Mouse (Mus musculus) intestine, embryonic 16.5 days (tissue): ENCODE data around the gene Sh3rf1. TPM values are rescaled to one million over a fixed set of nuclear protein-coding genes. Genes with fewer than 3 reads are reported as not detected.

ENCODE experiments used
- ATAC-seq: fragments of 200-750 bp; cut with Nextera tagmentation; 2 replicates; pipeline ENCODE4 v1.8.0; 2017; ENCODE audit warnings: moderate TSS enrichment, moderate library complexity
- H3K27ac ChIP-seq: fragments of 300-500 bp; sonication (generic); 2 replicates; pipeline ENCODE4 v1.5.1; 2014; ENCODE audit warnings: mild to moderate bottlenecking, low read length
- H3K27me3 ChIP-seq: fragments of 300-500 bp; sonication (generic); replicated peaks from 2 replicates; pipeline ENCODE4 v1.6.1; 2014; ENCODE audit warnings: low read length, control low read depth, mixed read lengths; ENCODE audit not compliant: control insufficient read depth, insufficient read depth
- H3K36me3 ChIP-seq: fragments of 300-500 bp; sonication (generic); 2 replicates; pipeline ENCODE4 v1.6.1; 2014; ENCODE audit warnings: low read length, control low read depth; ENCODE audit not compliant: control insufficient read depth, insufficient read depth
- H3K4me1 ChIP-seq: fragments of 300-500 bp; sonication (generic); 2 replicates; pipeline ENCODE4 v1.6.1; 2014; ENCODE audit warnings: low read length, control low read depth, mixed read lengths; ENCODE audit not compliant: control insufficient read depth, insufficient read depth
- H3K4me2 ChIP-seq: fragments of 300-500 bp; sonication (generic); 2 replicates; pipeline ENCODE4 v1.6.1; 2014; ENCODE audit warnings: low read depth, low read length, control low read depth
- H3K4me3 ChIP-seq: fragments of 300-500 bp; sonication (generic); 2 replicates; pipeline ENCODE4 v1.5.1; 2014; ENCODE audit warnings: mild to moderate bottlenecking, low read length
- H3K9ac ChIP-seq: fragments of 300-500 bp; sonication (generic); 2 replicates; pipeline ENCODE4 v1.6.1; 2014; ENCODE audit warnings: low read depth, low read length
- H3K9me3 ChIP-seq: fragments of 300-500 bp; sonication (generic); 2 replicates; pipeline ENCODE4 v1.6.1; 2016; ENCODE audit warnings: low read length, control low read depth; ENCODE audit not compliant: control insufficient read depth
- WGBS: fragments of 180-500 bp; shearing (Covaris S2); extraction: QIAGEN DNeasy Blood & Tissue Kit; methylation state at CpG from one replicate; pipeline ENCODE4 v1.1.7; 2014; 5-methylcytosine and 5-hydroxymethylcytosine counted together
- polyA plus RNA-seq: library from polyadenylated mRNA; unstranded; fragments of >200 nt; fragmentation: Nextera tagmentation; extraction: Ambion mirVana; gene quantifications from 2 replicates; pipeline ENCODE4 v1.2.1, GENCODE M21; 2015

The Sh3rf1 gene
- polyA plus RNA-seq, 1 experiment from 2014 or later = 11.0 TPM

DNA sequence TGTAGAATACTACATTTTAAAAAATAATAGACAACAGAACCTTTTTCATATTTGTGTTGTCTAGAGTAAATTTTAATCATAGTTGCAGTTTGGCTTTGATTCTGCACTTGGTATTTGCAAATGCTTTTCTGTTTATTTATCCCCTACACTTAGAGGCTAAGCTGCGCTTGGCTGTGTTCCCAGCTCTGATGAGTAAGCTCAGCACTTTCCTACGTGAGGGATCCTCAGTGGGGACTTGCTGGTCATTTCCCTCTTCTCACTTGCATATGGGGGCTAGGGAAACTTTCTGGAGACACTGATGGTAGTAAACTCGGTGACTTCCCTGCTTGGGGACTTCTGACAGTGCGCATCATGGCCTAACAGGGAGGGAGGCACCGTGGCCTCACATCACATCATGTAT is 41.7 kb downstream of the Sh3rf1 start:
- no peak overlapping the region for H3K4me3 ChIP-seq
- ATAC-seq = peak; percentile 41; the same call in 1 of the 2 replicates
- H3K9me3 ChIP-seq = no peaks in the 10 kb centered on the region
- no peak overlapping the region for H3K9ac ChIP-seq
- H3K36me3 ChIP-seq = no peaks in the 10 kb centered on the region
- no peak overlapping the region for H3K4me2 ChIP-seq
- no peak overlapping the region for H3K27ac ChIP-seq
- WGBS = 50% methylated on average over 5 of the region's 5 CpGs
- H3K4me1 ChIP-seq = peaks cover 15% of the 10 kb centered on the region
- H3K27me3 ChIP-seq = no peaks in the 10 kb centered on the region

DNA sequence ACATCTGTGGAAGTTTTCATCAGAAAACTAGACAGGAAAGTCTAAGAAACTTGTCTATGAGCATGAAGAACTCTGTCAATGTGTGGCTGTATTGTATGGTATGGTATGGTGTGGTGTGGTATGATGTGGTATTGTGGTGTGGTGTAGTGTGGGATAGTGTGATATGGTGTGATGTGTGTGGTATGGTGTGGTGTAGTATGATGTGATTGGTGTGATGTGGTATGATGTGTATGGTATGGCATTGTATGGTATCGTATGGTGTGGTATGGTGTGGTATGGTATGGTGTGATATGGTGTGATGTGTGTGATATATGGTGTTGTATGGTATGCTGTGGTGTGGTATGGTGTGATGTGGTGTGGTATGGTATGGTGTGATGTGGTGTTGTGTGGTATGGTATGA is 43.4 kb downstream of the Sh3rf1 start:
- Histone ChIP-seq H3K27ac (no peak overlapping the region), H3K4me3 (no peak overlapping the region), H3K4me2 (no peak overlapping the region), H3K4me1 (peaks cover 20% of the 10 kb centered on the region), H3K9me3 (no peaks in the 10 kb centered on the region), H3K9ac (no peak overlapping the region), H3K36me3 (no peaks in the 10 kb centered on the region), H3K27me3 (no peaks in the 10 kb centered on the region)
- WGBS = 97% methylated on average over 1 of the region's 1 CpGs
- no peak for ATAC-seq

DNA sequence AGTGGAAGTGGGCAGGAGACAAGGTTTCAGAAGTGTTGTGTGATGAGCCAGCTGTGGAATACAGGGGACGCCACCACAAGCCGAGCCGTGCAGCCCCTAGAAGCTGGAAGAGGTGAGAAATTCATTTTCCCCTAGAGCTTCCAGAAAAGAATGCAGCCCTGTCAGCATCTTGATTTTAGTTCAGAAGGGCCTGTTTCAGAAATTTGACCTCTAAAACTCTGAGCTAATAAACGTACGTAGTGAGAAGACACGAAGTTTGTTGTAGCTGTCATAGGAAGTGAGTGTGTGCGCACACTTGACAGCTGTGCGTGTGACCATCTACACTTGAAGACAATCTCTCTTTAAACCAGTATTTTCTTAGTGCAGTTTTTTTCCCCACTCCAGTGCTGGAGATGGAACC is 44.0 kb downstream of the Sh3rf1 start:
- H3K4me1 ChIP-seq = peaks cover 25% of the 10 kb centered on the region
- H3K4me2 ChIP-seq = no peak overlapping the region
- no peaks in the 10 kb centered on the region for H3K9me3 ChIP-seq
- H3K27me3 ChIP-seq = no peaks in the 10 kb centered on the region
- H3K9ac ChIP-seq = no peak overlapping the region
- no peak for ATAC-seq
- H3K4me3 ChIP-seq = no peak overlapping the region
- no peaks in the 10 kb centered on the region for H3K36me3 ChIP-seq
- 65% methylated on average over 8 of the region's 8 CpGs for WGBS
- H3K27ac ChIP-seq = no peak overlapping the region

DNA sequence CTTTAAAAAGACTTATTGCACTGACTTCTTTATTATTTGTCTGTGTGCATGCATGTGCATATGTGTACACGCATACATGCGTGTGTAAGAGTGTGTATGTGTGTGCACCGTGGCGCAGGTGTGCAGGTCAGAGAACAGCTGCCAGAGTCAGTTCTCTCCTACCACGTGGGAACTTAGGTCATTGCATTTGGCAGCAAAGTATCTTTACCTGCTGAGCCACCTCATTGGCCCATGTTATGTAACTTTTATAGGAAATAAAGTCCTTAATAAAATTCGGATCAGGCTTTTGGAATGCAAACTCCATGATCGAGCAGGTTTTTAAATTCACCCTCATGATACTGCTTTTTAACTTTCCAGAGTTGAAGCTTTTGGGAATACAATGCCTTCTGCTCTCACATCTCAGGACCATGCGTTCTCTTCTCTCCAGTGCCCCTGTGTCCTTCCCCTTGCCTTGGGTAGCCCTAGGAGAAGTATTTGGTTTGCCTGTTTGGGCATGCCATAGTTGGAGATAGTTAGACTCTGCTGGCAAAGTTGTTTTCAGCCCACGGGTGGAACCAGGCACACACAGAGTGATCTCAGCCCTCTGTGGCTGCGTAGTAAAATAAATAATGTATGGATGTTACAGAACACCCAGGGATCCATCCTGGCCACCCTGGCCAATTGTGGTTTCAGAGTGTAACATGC is 44.7 kb downstream of the Sh3rf1 start:
- Histone ChIP-seq H3K4me3 (no peak overlapping the region), H3K4me2 (no peak overlapping the region), H3K4me1 (peaks cover 31% of the 10 kb centered on the region), H3K9ac (no peak overlapping the region), H3K36me3 (no peaks in the 10 kb centered on the region), H3K27me3 (no peaks in the 10 kb centered on the region), H3K27ac (no peak overlapping the region), H3K9me3 (no peaks in the 10 kb centered on the region)
- ATAC-seq = no peak
- 86% methylated on average over 10 of the region's 10 CpGs for WGBS

DNA sequence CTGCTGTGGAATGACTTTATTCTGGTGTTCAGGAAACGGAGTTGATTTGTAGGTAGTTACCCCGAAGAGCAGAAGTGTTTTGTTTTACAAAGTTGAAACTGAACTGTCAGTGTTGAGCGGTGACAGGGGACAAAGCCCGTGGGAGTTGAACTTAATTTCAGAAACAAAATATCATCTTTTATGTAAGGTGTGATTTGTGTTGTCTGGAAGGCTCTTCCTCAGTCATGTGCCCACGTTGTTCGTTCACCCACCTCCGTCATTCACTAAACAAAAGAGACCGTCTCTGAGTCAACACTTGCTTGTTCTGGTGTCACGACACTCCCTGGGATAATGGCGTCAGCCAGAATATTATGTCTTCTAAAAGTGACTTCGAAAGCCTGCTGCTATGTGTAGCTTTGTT is 46.3 kb downstream of the Sh3rf1 start:
- H3K27ac ChIP-seq = no peak overlapping the region
- H3K9ac ChIP-seq = no peak overlapping the region
- ATAC-seq = no peak
- no peaks in the 10 kb centered on the region for H3K27me3 ChIP-seq
- H3K9me3 ChIP-seq = no peaks in the 10 kb centered on the region
- WGBS = 79% methylated on average over 11 of the region's 11 CpGs
- no peak overlapping the region for H3K4me2 ChIP-seq
- H3K4me3 ChIP-seq = no peak overlapping the region
- H3K4me1 ChIP-seq = peaks cover 39% of the 10 kb centered on the region
- no peaks in the 10 kb centered on the region for H3K36me3 ChIP-seq

DNA sequence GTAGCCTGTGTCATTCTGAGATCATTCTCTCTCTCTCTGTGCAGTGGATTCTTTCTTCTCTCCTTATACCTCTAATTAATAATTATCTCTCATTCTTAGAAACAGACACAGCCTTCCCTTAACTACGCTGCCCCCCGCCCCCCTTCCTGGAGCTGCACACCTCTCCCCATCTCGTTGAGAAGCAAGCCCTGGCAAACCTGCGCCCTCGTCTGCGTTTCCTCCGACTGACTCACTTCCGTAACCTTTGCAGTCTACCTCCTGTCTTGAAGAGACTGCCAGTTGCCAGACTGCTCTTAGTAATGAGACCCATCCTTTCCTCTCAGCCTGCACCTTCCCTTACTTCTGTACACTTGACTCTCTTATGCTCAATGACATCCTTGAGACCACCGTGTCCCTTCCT is 46.9 kb downstream of the Sh3rf1 start:
- Histone ChIP-seq H3K36me3 (no peaks in the 10 kb centered on the region), H3K4me2 (no peak overlapping the region), H3K4me3 (no peak overlapping the region), H3K27ac (no peak overlapping the region), H3K4me1 (peaks cover 39% of the 10 kb centered on the region), H3K27me3 (no peaks in the 10 kb centered on the region), H3K9ac (no peak overlapping the region), H3K9me3 (no peaks in the 10 kb centered on the region)
- 73% methylated on average over 9 of the region's 9 CpGs for WGBS
- no peak for ATAC-seq

DNA sequence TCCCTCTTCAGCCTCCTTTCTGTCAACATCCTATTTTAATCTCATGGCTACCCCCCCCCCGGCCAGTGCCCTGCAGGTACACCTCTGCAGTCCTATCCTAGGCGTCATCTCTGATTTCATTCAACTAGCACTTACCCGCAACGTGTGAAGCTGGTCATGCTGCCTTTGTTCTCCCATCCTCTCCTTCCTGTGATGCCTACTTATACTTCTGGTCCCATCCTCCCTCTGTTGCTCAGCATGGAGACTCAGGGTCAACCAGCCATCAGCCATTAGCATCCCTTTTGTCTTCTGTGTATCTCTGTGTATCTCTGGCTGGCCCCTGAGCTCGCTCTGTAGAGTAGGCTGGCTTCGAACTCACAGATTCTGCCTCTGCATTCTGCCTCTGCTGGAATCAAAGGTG is 47.3 kb downstream of the Sh3rf1 start:
- H3K4me3 ChIP-seq = no peak overlapping the region
- H3K27me3 ChIP-seq = no peaks in the 10 kb centered on the region
- H3K4me2 ChIP-seq = no peak overlapping the region
- no peaks in the 10 kb centered on the region for H3K36me3 ChIP-seq
- H3K4me1 ChIP-seq = peaks cover 40% of the 10 kb centered on the region
- no peak for ATAC-seq
- H3K9ac ChIP-seq = no peak overlapping the region
- no peak overlapping the region for H3K27ac ChIP-seq
- H3K9me3 ChIP-seq = no peaks in the 10 kb centered on the region
- 83% methylated on average over 4 of the region's 6 CpGs for WGBS

DNA sequence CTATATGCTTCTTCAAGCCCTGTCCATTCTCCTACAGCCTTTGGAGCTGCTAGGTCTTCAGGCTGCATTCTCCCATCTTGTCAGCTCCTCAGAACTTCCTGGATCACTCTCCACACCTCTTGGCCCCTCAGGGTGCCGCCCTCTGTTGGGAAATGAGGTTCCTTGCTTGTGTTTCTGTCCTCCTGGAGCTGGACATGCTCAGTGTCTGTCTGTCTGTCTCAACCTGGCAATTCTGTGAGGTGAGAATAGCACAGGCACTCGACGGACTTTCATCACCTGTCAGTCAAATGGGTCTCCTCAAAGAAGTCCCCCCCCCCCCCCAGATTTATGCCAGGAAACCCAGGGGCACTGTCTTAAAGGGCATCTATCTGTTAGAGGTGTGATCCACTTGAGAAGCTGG is 49.2 kb downstream of the Sh3rf1 start:
- no peaks in the 10 kb centered on the region for H3K27me3 ChIP-seq
- H3K4me3 ChIP-seq = no peak overlapping the region
- peak overlapping the region; percentile 80 for H3K27ac ChIP-seq
- peak overlapping the region; percentile 48 for H3K4me2 ChIP-seq
- no peaks in the 10 kb centered on the region for H3K36me3 ChIP-seq
- H3K9me3 ChIP-seq = no peaks in the 10 kb centered on the region
- WGBS = 50% methylated on average over 3 of the region's 3 CpGs
- H3K4me1 ChIP-seq = peaks cover 40% of the 10 kb centered on the region
- H3K9ac ChIP-seq = peak overlapping the region; percentile 16; the same call in 1 of the 2 replicates
- peak; percentile 46 for ATAC-seq

DNA sequence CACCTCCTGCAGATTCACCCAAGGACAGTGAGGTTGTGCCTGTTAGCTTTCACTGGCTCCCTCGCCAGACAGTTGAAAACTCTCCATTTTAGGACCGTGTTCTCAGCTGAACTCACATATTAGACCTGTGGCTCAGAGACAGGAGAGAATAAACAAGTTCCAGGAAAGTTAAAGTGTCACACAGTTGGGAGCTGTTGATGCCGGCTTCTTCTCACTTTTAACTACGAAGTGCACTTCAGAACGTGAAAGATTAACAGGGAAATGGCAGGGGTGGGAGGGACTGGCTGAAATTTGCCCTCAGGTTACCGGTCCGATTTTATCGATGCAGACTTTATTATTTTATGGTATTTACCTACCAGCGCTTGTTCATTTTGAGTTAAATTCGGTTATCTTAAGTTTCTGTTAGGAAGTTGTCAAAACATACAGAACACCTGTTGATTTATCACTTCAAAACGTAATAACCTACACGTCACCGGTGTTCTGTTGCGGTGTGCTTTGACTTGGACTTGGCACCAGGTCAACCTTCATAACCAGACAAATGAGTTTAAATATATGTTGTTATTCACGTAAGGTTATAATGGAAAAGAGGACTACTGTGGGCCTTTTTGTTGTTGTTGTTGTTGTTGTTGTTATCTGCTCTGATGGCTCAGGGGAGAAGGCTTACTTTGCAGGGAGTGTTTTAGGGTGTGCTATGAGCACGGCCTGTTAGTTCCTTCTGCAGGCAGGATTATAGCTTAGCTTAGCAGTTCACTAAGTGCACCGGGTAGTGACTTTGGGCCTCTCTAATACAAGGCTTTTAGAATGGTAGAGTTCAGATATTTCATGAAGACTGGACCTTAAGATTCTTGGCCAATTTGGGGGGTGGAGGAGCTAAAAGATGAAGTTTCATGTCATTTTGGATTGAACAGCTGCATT is 49.9 kb downstream of the Sh3rf1 start:
- H3K4me3 ChIP-seq = 0 out of 2 replicates have a peak overlapping the region, but pooled peaks have one; percentile 12
- 0 out of 2 replicates have a peak overlapping the region, but pooled peaks have one; percentile 16 for H3K9ac ChIP-seq
- peak overlapping the region; percentile 48 for H3K4me2 ChIP-seq
- no peaks in the 10 kb centered on the region for H3K27me3 ChIP-seq
- no peaks in the 10 kb centered on the region for H3K9me3 ChIP-seq
- WGBS = 50% methylated on average over 17 of the region's 17 CpGs
- peaks cover 40% of the 10 kb centered on the region for H3K4me1 ChIP-seq
- H3K36me3 ChIP-seq = no peaks in the 10 kb centered on the region
- peak; percentile 89 for ATAC-seq
- H3K27ac ChIP-seq = peak overlapping the region; percentile 80
